Mouse (Mus musculus): ENCODE results near the gene Zfp579. TPM values are rescaled to one million over a fixed set of nuclear protein-coding genes. Genes with fewer than 3 reads are reported as not detected.
"Not testable (repeated sequence)": the region's sequence is repeated elsewhere in the genome, so short reads cannot be mapped to it uniquely, and the experiment has no call there.

The Zfp579 gene
- polyA plus RNA-seq, 1 experiment from 2014 or later, result 25.7 TPM

DNA sequence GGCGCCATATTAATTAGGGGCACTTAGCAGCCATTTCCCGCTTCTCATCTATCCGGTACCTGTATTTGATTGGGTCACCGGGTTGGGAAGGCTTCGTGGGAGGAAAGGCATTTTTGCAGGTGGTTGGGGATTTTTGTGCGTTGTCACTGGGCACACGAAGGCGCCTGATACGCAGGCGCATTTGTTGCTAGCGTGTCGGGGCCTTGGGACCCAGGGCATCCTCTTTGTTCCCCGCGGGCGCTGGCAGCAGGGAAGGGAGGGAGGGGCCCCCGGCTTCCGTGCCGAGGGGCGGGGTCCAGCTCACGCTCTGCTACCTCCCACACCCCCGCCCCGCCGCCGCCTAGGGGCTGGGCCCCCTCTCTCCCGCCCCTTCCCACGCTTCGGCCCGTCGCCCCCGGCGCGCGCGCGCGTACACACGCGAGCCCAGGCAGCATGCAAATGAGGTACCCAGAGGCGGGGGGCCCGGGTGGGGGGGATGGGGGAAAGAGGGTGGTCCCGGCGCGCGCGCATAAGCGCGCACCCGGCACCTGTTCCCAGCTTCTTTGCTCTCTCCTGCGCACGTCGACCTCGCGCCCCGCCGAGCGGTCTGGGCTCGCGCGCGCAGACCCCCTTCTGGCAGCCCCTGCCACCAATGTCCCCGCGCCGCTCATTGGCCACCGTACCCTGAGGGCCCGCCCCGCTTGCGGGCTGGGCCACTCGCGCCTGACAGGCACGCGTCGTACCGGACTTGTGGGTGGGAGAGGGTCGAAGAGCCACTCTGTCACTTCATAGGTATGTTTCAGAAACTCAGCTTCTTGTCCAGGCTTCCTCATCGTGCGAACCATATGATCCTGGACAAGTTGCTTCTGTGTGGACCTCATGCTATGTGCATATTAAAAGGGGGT, 19.4 kb upstream of the Zfp579 start, which contains the start of gene Gm44973:
Gm44973 (plus strand) TSS at position 379 of the 884 bp plus-strand sequence.
- peak within 1 kb of the TSS; percentile 75 for H3K4me3 ChIP-seq
- H3K9me3 ChIP-seq, result no peaks in the 10 kb centered on the region
- peak within 1 kb of the TSS; percentile 99 for H3K27ac ChIP-seq (replicated peaks)
- H3K9ac ChIP-seq, result peak within 1 kb of the TSS; percentile 94
- peak; percentile 74 for ATAC-seq (ENCODE audit: extremely low read depth, insufficient number of reproducible peaks, low FRiP score, low TSS enrichment)
- peak within 1 kb of the TSS; percentile 79 for H3K4me2 ChIP-seq
- no peaks in the 10 kb centered on the region for H3K27me3 ChIP-seq (replicated peaks)
- H3K36me3 ChIP-seq, result peaks cover 42% of the 10 kb centered on the region
- peaks cover 20% of the 10 kb centered on the region for H3K4me1 ChIP-seq
- under 1% methylated on average over 57 of the region's 76 CpGs for WGBS

DNA sequence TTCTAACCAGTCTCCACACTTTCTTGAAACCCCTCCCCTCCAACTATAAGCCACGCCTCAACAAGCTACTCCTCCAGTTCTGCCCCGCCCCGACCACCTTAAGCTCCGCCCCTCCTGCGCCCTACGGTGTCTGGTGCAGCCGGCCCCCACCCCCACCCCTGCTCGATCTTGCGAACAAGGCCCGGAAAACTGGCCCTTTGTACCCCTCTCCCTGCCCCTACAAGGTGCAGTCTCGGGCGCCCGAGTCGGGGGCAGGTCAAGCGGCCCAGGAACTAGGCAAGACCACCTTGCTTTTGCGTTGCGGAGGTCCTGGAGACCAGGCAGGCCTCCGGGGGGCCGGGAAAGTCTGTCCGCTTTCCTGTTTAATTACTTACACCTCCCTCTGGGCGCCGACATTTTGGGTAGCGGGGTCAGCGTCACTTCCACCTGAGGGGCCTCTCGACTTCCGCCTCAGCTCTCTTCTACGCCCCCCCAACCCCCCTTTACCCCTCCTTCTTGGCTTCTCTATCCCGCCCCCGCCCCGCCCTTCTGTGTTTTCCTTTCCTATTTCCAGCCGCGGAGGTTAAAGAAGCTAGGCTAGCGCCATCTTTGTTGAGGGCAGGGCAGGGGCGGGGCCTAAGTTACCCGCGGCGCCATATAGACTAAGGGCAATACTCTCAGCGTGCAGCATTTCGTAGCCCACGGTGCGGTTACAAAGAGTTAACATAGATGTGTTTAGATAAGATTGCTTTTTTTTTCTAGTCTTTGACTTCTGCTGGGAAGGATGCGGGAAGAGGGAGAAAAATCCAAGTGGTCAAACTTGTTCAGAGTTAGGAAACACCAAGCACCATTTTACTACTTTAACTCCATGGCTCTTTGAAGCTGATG, 18.5 kb upstream of the Zfp579 start, which contains the start of the genes Zfp524 and Fiz1:
Zfp524 (plus strand) TSS at position 165 of the 867 bp plus-strand sequence.
Fiz1 (minus strand) TSS at position 447 of the 867 bp plus-strand sequence.
- H3K9me3 ChIP-seq, result no peaks in the 10 kb centered on the region
- H3K36me3 ChIP-seq, result peaks cover 50% of the 10 kb centered on the region
- WGBS, result 0% methylated on average over 42 of the region's 42 CpGs
- H3K4me3 ChIP-seq, result peak within 1 kb of the TSS; percentile 75
- no peaks in the 10 kb centered on the region for H3K27me3 ChIP-seq (replicated peaks)
- peaks cover 18% of the 10 kb centered on the region for H3K4me1 ChIP-seq
- peak within 1 kb of the TSS; percentile 94 for H3K9ac ChIP-seq
- ATAC-seq (ENCODE audit: extremely low read depth, insufficient number of reproducible peaks, low FRiP score, low TSS enrichment), result peak; percentile 79
- peak within 1 kb of the TSS; percentile 99 for H3K27ac ChIP-seq (replicated peaks)
- peak within 1 kb of the TSS; percentile 79 for H3K4me2 ChIP-seq

GRCm38 (mm10) chr7:5012681-5013513, 16.9 kb upstream of the Zfp579 start:
- 86% methylated on average over 27 of the region's 27 CpGs for WGBS
- Histone ChIP-seq H3K9me3 (no peaks in the 10 kb centered on the region), H3K4me3 (peak overlapping the region; percentile 75; the same call in 1 of the 2 replicates), H3K4me2 (peak overlapping the region; percentile 79), H3K36me3 (peaks cover 63% of the 10 kb centered on the region), H3K9ac (peak overlapping the region; percentile 54; the same call in 1 of the 2 replicates), H3K4me1 (peaks cover 12% of the 10 kb centered on the region), H3K27me3 (replicated peaks) (no peaks in the 10 kb centered on the region), H3K27ac (replicated peaks) (0 out of 2 replicates have a peak overlapping the region, but pooled peaks have one; percentile 8)
- no peak for ATAC-seq (ENCODE audit: extremely low read depth, insufficient number of reproducible peaks, low FRiP score, low TSS enrichment)

GRCm38 (mm10) chr7:5008229-5008628, 12.3 kb upstream of the Zfp579 start:
- ATAC-seq (ENCODE audit: extremely low read depth, insufficient number of reproducible peaks, low FRiP score, low TSS enrichment), result no peak
- Histone ChIP-seq H3K4me2 (no peak overlapping the region), H3K36me3 (peaks cover 69% of the 10 kb centered on the region), H3K9ac (no peak overlapping the region), H3K4me3 (no peak overlapping the region), H3K27ac (replicated peaks) (no peak overlapping the region), H3K27me3 (replicated peaks) (no peaks in the 10 kb centered on the region), H3K4me1 (peaks cover 2% of the 10 kb centered on the region; the same call in 1 of the 2 replicates), H3K9me3 (no peaks in the 10 kb centered on the region)
- 95% methylated on average over 26 of the region's 26 CpGs for WGBS

GRCm38 (mm10) chr7:5002876-5003275, 6.9 kb upstream of the Zfp579 start:
- H3K9ac ChIP-seq; H3K27me3 ChIP-seq (replicated peaks); ATAC-seq (ENCODE audit: extremely low read depth, insufficient number of reproducible peaks, low FRiP score, low TSS enrichment); H3K4me3 ChIP-seq; H3K9me3 ChIP-seq; H3K4me2 ChIP-seq; H3K4me1 ChIP-seq; H3K27ac ChIP-seq (replicated peaks): not testable (repeated sequence)
- peaks cover 17% of the 10 kb centered on the region for H3K36me3 ChIP-seq
- WGBS, result 65% methylated on average over 8 of the region's 8 CpGs

GRCm38 (mm10) chr7:4999876-5000275, 3.9 kb upstream of the Zfp579 start:
- Histone ChIP-seq H3K9me3 (no peaks in the 10 kb centered on the region), H3K9ac (no peak overlapping the region), H3K27ac (replicated peaks) (no peak overlapping the region), H3K27me3 (replicated peaks) (peaks cover 5% of the 10 kb centered on the region), H3K4me3 (no peak overlapping the region), H3K4me1 (peaks cover 14% of the 10 kb centered on the region), H3K4me2 (no peak overlapping the region), H3K36me3 (no peaks in the 10 kb centered on the region)
- 78% methylated on average over 2 of the region's 2 CpGs for WGBS
- no peak for ATAC-seq (ENCODE audit: extremely low read depth, insufficient number of reproducible peaks, low FRiP score, low TSS enrichment)

GRCm38 (mm10) chr7:4996934-4997333, 976 bp upstream of the Zfp579 start:
- peak overlapping the region; percentile 76 for H3K4me2 ChIP-seq
- H3K9me3 ChIP-seq, result peaks cover 3% of the 10 kb centered on the region; the same call in 1 of the 2 replicates
- 57% methylated on average over 8 of the region's 8 CpGs for WGBS
- peaks cover 32% of the 10 kb centered on the region for H3K27me3 ChIP-seq (replicated peaks)
- ATAC-seq (ENCODE audit: extremely low read depth, insufficient number of reproducible peaks, low FRiP score, low TSS enrichment), result no peak
- H3K4me3 ChIP-seq, result peak overlapping the region; percentile 83
- peak overlapping the region; percentile 57; the same call in 1 of the 2 replicates for H3K27ac ChIP-seq (replicated peaks)
- peaks cover 23% of the 10 kb centered on the region for H3K36me3 ChIP-seq
- no peak overlapping the region; the same call in 1 of the 2 replicates for H3K9ac ChIP-seq
- peaks cover 31% of the 10 kb centered on the region for H3K4me1 ChIP-seq

- H3K4me3 ChIP-seq, result peak overlapping the region; percentile 83
- peaks cover 33% of the 10 kb centered on the region for H3K36me3 ChIP-seq
- peak overlapping the region; percentile 93 for H3K9ac ChIP-seq
- peak; percentile 44; the same call in 1 of the 2 replicates for ATAC-seq (ENCODE audit: extremely low read depth, insufficient number of reproducible peaks, low FRiP score, low TSS enrichment)
- 5% methylated on average over 19 of the region's 19 CpGs for WGBS
- peaks cover 31% of the 10 kb centered on the region for H3K4me1 ChIP-seq
- peaks cover 3% of the 10 kb centered on the region; the same call in 1 of the 2 replicates for H3K9me3 ChIP-seq
- peak overlapping the region; percentile 76 for H3K4me2 ChIP-seq
- H3K27me3 ChIP-seq (replicated peaks), result peaks cover 35% of the 10 kb centered on the region
- H3K27ac ChIP-seq (replicated peaks), result peak overlapping the region; percentile 69
Measured at GRCm38 (mm10) chr7:4995268-4996002, 523 bp downstream of the Zfp579 start.

DNA sequence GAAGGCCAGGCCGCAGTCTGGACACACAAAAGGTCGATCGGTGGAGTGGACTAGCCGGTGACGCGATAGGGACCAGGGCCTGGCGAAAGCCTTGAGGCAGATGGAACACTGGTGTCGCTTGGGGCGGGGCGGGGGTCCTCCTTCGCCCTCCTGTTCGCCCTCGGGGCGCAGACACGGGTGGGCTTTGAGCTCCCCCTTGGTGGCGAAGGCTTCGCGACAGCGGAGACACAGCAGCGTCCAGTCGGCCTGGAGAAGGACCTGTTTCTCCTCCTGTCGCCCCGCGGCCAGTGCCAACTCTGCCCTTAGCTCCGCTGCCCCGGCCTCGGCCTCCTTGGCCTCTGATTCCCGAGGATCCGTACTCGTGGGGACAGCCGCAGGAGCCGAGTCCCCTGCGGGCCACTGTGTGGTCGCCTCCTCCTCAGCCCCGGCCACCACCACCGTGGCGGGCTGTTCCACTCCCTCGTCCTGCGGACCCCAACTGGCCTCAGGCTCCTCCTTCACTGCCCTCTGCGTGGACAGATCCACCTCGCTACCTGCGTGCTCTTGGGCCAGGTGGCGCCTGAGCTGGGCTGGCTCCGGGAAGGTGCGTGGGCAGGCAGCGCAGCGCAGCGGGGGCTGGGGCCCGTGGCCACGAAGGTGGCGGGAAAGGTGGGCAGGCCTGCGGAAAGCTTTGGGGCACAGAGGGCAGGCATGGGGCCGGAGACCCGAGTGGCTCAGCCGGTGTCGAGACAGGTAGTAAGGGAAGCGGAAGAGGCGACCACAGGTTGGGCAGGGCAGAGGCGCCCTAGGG, 1.8 kb downstream of the Zfp579 start:
- H3K4me3 ChIP-seq, result peak overlapping the region; percentile 83
- WGBS, result 36% methylated on average over 59 of the region's 59 CpGs

More for the DNA sequence above, 1.8 kb downstream of the Zfp579 start:
- H3K4me1 ChIP-seq, result peaks cover 31% of the 10 kb centered on the region
- peak overlapping the region; percentile 93 for H3K9ac ChIP-seq
- peaks cover 33% of the 10 kb centered on the region for H3K36me3 ChIP-seq
- no peak for ATAC-seq (ENCODE audit: extremely low read depth, insufficient number of reproducible peaks, low FRiP score, low TSS enrichment)
- H3K27me3 ChIP-seq (replicated peaks), result peaks cover 35% of the 10 kb centered on the region
- H3K4me2 ChIP-seq, result peak overlapping the region; percentile 76
- H3K9me3 ChIP-seq, result peaks cover 3% of the 10 kb centered on the region; the same call in 1 of the 2 replicates
- no peak overlapping the region for H3K27ac ChIP-seq (replicated peaks)
